Mouse (Mus musculus): ENCODE results near the gene Itpripl1. TPM values are rescaled to one million over a fixed set of nuclear protein-coding genes. Genes with fewer than 3 reads are reported as not detected.
"Not testable (repeated sequence)": the region's sequence is repeated elsewhere in the genome, so short reads cannot be mapped to it uniquely, and the experiment has no call there.

Itpripl1 gene
- total RNA-seq, 2 experiments from 2014 or later: 16.4 to 21.3 TPM

DNA sequence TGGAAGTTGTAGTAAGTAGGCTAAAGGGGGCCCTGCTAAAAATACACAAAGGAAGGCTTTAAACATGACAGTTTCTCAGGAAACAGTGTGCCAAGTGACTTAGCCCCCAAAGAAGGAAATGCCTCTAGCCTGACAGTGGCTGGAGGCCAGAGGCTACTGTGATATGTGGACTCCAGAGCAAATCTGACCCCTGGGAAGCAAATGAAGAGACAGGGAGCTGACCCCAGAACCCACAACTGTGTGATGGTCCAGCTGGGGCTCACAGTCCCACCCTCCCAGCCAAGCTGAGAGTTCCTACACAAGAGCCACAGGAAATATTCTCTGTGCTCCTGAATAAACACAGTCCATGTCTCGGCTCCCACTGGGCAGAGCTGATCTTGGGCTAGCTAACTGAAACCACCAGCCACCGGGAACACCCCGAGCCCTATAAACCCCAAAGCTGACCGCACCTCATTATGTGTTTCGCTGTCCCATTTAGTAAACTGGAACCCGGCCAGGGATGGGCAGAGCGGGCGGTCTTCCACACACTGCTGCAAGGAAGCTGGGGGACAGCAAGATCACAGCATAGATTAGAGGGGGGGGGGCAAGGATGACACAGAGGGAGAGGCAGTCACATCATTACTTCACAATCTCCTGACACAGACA, 21.5 kb downstream of the Itpripl1 start:
- intact Hi-C loops (cut with DNase I): no loop called here
- DNase-seq: peak; percentile 37 to 51

DNA sequence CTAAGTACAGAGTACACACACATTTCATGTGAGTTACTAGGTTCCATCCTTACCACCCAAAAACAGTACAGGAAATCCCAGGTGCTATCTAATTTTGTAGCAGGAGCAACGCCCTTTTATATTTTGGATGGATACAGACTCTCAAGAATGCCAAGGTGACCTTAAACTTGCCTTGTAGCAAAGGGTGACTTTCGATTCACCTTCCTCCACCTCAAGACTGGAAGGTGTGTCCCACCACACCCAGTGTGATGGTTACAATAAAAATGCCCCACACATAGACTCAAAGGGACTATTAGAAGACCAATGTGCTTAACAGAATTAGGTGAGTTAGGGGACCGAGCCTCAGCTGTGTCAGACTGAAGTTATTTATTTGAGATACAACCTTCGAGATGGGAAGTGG, 34.3 kb downstream of the Itpripl1 start:
- intact Hi-C loops (cut with DNase I): no loop called here
- no peak for DNase-seq

DNA sequence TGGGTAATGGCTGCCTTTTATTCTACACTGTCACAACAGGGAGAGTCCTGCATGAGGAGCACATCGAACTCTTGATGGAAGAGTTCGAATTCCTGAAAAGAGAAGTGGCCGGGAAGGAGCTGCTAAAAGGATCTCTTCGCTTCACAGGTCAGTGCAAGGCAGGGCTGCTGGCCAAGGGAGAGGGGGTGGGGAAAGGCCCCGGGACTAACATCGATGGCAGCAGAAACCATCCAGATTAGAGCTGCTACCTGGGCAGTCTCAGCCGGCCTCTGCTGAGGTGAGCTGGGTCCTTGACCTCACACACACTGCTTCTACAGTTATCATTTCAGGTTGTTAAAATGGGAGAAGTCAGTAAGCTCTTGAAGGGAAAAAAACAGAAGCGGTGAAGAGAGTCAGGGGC, 51.2 kb downstream of the Itpripl1 start:
- DNase-seq: no peak
- intact Hi-C loops (cut with DNase I): loop anchor here (10.0 kb wide), 1 partner anchor 113 kb away; the partner anchor contains the start of genes 1810024B03Rik and Snrnp200

DNA sequence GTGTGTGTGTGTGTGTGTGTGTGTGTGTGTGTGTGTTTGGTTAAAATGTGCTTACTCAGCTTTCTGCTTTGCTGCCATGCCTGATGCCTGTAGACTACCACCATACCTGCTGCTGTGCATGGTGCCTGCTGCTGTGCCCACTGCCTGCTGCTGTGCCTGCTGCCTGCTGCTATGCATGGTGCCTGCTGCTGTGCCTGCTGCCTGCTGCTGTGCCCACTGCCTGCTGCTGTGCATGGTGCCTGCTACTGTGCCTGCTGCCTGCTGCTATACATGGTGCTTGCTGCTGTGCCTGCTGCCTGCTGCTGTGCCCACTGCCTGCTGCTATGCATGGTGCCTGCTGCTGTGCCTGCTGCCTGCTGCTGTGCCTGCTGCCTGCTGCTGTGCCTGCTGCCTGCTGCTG, 53.1 kb downstream of the Itpripl1 start:
- intact Hi-C loops (cut with DNase I): loop anchor here (10.0 kb wide), 1 partner anchor 115 kb away; the partner anchor contains the start of genes 1810024B03Rik and Snrnp200
- not testable (repeated sequence) for DNase-seq

Other genes starting within 250 kb of the Itpripl1 start
- gene Sppl2a, start 210.2 kb downstream of the Itpripl1 start, total RNA-seq (2021): 10 to 100 TPM; 45.3 to 49.5 TPM
- gene Ap4e1, start 134.7 kb downstream of the Itpripl1 start, total RNA-seq (2021): 1 to 10 TPM; 7.3 to 8.7 TPM
- 10 to 100 TPM; 17.4 to 19.5 TPM for gene Blvra, start 72.8 kb downstream of the Itpripl1 start, total RNA-seq (2021)
- 1 to 10 TPM; 4.9 to 7.5 TPM for gene Ncaph, start 9.5 kb downstream of the Itpripl1 start, total RNA-seq (2021)
- gene 1810024B03Rik, start 64.8 kb upstream of the Itpripl1 start, total RNA-seq (2021): under 1 TPM; 0.56 to 0.60 TPM
- 10 to 100 TPM; 57.3 to 57.6 TPM for gene Snrnp200, start 64.9 kb upstream of the Itpripl1 start, total RNA-seq (2021)
- gene Ciao1, start 104.4 kb upstream of the Itpripl1 start, total RNA-seq (2021): 10 to 100 TPM; 57.2 to 59.4 TPM
- gene Tmem127, start 104.5 kb upstream of the Itpripl1 start, total RNA-seq (2021): 10 to 100 TPM; 29.0 to 31.9 TPM
- gene Stard7, start 126.8 kb upstream of the Itpripl1 start, total RNA-seq (2021): 100 to 1,000 TPM; 163 to 165 TPM
- gene Dusp2, start 192.7 kb upstream of the Itpripl1 start, total RNA-seq (2021): 1 to 10 TPM; 1.0 to 4.0 TPM
- gene Astl, start 195.2 kb upstream of the Itpripl1 start, total RNA-seq (2021): not detected
- 1 to 10 TPM; 1.4 to 1.9 TPM for gene Adra2b, start 219.8 kb upstream of the Itpripl1 start, total RNA-seq (2021)